Mouse (Mus musculus) liver (tissue): ENCODE results near the gene Trnp1.

Experiments
- DNase-seq: peaks from one replicate; pipeline ENCODE4 v3.0.0-alpha.2; 2020; ENCODE audit warnings: mixed read lengths

Gene Trnp1

DNA sequence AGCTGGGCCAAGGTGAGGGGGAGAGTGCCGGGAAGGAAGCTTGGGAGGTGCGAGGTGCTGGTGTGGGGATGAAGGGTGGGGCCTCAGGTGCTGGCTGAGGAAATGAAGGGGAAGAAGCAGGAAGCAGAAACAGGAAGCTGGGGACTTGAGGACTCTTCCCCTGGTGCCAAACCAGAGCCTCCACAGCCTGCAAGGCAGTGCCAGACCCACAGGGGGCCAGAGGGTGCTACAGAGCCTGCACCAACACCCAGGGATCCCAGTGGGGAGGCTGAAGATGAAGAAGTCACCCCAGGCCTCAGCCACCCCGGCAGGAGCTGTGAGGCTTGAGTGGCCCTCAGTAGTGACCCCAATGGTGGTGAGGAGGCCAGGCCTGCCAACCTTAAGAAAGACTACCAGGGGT is 40.3 kb downstream of the Trnp1 start:
- no peak for DNase-seq

DNA sequence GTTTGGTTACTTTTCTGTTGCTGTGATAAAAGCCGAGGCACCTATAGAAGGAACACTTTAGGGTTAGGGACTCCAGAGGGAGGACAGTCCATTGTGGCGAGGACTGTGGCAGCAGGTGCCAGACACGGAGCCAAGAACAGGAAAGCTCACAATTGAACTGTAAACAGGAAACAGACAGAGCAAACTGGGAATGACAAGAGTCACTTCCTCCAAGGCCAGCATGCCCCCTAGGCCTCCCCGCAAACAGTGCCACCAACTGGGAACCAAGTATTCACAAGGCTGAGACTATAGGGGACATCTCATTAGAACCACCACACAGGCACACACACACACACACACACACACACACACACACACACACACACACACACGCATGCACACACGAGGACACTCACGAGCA is 45.9 kb downstream of the Trnp1 start:
- DNase-seq, result no peak

DNA sequence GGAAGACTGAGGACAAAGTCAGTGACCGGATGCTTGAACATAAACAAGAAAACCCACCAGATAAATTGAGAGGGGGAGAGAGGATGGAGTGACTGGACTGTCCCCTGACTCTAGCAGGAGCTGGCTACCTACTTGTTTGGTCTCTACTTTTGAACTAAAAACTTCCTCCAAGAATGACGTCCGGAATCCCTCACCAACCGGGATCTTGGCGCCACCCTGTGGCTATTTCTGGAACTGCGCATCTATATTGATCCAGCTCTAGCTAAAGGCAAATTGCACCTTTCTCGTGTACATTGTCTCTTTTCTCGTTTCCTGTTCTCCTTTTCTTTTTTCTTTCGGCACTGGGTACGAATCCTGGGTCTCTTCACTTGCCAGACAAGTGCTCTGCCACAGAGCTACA is 46.8 kb downstream of the Trnp1 start:
- peak; percentile 81 for DNase-seq

DNA sequence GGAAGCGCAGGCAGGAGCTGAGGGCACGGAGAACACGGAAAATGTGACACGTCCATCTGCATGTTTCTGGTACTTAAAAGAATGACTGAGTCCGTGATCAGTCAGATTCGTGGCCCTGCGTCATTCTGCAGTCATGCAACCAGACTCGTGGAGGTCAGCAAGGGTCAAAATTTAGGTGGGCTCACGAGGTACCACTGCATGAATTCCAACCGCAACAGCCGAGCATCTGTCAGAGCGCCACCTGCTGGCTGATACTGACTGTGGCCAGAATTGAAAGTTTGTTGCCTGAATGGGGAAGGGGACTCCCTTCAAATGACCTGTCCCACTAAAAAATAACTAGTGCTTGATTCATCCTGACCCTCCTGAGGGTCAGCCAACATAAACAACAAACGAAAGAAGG is 48.6 kb downstream of the Trnp1 start:
- DNase-seq, result peak; percentile 46

DNA sequence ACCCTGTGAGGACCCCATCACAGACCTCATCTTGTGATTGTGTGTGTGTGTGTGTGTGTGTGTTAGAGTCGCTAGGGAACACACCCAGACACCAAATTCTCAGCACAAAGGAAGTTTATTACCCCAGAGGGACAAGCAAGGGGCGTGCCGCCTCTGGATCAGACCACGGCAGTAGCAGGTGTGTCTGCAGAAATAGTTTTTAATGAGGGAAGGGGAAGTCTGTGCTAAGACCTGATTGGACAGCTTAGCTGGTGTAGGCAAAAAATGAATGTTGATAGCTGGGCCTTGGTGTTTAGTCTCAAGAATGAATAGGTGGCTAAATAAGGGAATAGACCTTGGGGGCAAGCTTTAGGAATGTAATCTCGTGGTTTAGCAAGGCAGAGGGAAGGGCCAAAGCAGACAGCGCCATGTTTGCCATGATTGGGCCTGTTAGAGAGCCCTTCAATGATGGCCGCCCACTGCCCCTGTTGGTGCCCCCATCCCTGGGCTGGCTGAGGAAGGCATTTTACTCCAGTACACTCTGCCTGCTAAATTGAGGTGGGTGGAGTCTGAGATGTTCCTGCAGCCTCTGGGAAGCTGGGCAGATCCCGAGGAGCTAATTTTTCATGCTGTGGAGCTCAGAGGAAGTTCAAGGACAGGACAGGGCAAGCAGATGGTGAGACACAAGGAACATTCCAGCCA is 49.5 kb downstream of the Trnp1 start:
- no peak for DNase-seq

DNA sequence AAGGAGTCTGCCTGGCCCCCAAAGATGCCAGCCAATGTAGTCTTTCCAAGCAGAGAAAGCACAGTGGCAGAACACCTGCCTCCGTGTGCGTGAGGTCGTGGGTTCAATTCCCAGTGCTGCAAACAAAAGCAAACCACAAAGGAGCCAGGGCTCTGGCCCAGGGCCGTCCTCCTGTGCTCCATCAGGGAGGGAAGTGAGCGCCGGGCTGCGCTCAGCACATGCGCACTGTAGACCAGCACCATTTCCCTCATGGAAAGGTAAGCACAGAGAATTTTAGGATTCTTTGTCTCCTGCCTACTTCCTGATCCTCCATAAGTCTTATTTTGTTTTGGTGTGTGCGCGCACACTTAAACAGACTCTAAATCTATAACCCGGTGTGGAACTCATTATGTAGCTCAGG is 50.4 kb downstream of the Trnp1 start:
- DNase-seq, result no peak

DNA sequence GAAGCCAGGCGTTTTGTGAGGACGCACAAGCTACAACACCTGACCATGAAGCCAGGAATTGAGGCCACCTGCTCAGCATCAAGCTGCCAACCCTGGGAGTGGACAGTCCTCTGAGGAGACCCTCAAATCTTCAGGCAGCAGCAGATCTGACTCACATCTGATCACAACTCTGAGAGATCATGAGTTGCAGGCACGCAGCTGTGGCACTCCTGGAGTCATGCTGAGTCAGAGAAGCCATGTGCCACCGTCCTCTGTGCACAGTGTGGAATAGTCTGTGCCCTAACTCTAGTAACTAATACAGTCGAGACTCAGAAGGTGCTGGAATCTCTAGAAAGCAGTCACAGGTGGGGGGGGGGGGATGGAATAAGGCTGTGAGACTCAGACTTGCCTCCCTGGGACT is 51.0 kb downstream of the Trnp1 start:
- DNase-seq, result no peak

DNA sequence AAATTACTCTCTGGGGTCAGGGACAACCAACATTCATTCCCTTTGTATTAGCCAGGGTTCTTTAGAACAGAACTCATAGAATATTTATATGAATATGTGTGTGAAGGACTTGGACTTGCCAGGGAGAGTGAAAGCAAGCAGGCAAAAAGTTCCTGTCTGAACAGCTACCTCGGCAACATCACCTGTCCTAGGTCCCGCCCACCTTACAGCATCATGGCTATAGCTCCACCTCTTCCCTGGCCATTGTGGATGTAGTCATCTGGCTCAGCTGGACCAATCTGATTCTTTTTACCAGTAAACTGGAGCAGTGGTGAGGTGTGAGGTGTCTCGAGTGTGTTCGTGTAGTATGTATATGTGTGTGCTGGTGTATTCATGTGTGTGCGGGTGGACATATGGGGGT is 52.6 kb downstream of the Trnp1 start:
- DNase-seq, result no peak

DNA sequence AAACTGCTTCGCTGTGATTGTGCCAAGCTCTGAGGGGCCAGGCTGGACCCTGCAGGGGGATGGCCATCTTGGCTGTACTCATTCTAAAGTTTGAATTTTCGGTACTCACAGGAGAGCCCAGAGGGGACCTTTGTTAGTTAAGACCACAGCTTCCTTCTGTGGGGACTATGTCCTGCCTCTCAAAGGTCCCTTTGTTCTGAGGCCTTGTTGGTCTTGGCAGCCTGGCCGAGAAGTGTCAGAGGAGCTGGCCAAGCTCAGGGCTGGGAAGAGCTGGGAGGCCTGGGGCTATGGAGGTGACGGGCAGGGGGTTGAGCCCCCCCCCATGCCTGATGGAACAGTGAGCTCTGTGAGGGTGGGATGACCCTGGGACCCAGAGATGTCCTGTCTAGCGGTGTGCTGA is 55.3 kb downstream of the Trnp1 start:
- DNase-seq, result no peak

DNA sequence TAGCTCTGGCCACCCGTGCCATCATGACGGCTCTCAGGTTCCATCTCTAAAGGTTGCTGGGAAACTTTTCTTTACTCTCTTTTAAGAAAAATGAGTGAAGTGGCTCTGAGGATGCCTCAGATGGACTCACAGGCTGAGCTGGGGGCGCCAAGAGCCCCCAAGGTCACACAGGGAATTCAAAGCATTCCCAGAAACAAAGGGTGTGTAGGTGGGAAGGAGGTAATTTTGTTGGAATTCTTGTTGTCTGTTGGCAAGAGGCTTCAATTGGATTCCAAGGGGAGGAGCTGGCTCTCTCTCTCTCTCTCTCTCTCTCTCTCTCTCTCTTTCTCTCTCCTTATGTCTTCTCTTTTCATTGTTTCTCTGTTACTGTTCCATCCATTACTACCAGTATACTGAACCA is 56.2 kb downstream of the Trnp1 start:
- no peak for DNase-seq
